Mouse (Mus musculus) G1E (cell line): ENCODE measurements around the gene D930020B18Rik. TPM values are rescaled to one million over a fixed set of nuclear protein-coding genes. Genes with fewer than 3 reads are reported as not detected.

Source experiments
- ATAC-seq: 2 replicates; pipeline ENCODE4 v1.8.0; 2016; ENCODE audit warnings: mild to moderate bottlenecking; ENCODE audit not compliant: insufficient number of reproducible peaks, poor library complexity, low FRiP score, severe bottlenecking; ENCODE audit errors: extremely low read depth
- DNase-seq: peaks from one replicate; pipeline ENCODE4 v3.0.0; 2012; ENCODE audit warnings: low spot score
- H3K27me3 ChIP-seq: 2 replicates; pipeline ENCODE4 v1.6.1; 2012; ENCODE audit warnings: mild to moderate bottlenecking, low read length, inconsistent platforms; ENCODE audit not compliant: insufficient read depth
- H3K36me3 ChIP-seq: replicated peaks from 2 replicates; pipeline ENCODE3; 2012; ENCODE audit warnings: mild to moderate bottlenecking, inconsistent platforms
- H3K4me1 ChIP-seq: 2 replicates; pipeline ENCODE4 v1.6.1; 2012; ENCODE audit warnings: low read depth, low read length, inconsistent platforms, mixed read lengths; ENCODE audit not compliant: insufficient read depth
- H3K4me3 ChIP-seq: 2 replicates; pipeline ENCODE4 v1.5.1; 2012; ENCODE audit warnings: low read depth, mild to moderate bottlenecking, inconsistent platforms, low read length, moderate library complexity, mixed read lengths
- H3K9me3 ChIP-seq: replicated peaks from 2 replicates; pipeline ENCODE4 v1.6.1; 2012; ENCODE audit warnings: inconsistent platforms
- CTCF ChIP-seq: IDR thresholded peaks from 2 replicates; pipeline ENCODE4 v1.5.1; 2012; ENCODE audit warnings: low read depth, low read length, inconsistent platforms, mixed read lengths
- GATA1 ChIP-seq: IDR thresholded peaks from 2 replicates; pipeline ENCODE4 v1.6.1; 2012; ENCODE audit warnings: borderline replicate concordance, low read length, inconsistent platforms, mixed read lengths
- GATA2 ChIP-seq: IDR thresholded peaks from 2 replicates; pipeline ENCODE4 v1.6.1; 2012; ENCODE audit warnings: low read depth, low read length, inconsistent platforms, borderline replicate concordance
- POLR2AphosphoS5 ChIP-seq: IDR thresholded peaks from 2 replicates; pipeline ENCODE4 v1.6.1; 2012; ENCODE audit warnings: low read depth, low read length, inconsistent platforms; ENCODE audit not compliant: insufficient replicate concordance
- TAL1 ChIP-seq: conservative IDR thresholded peaks from 2 replicates; pipeline ENCODE4 v1.6.1; 2012; ENCODE audit warnings: low read depth, low read length, inconsistent platforms, mixed read lengths
- polyA plus RNA-seq: library from polyadenylated mRNA; stranded (reverse); fragments of >175 nt; gene quantifications from 2 replicates; pipeline ENCODE4 v1.2.3, GENCODE M21; 2012
- total RNA-seq, 2 experiments: library from RNA; stranded (forward) in 1 of 2; stranded (reverse) in 1 of 2; fragments of 200-1000 nt in 1 of 2; fragments of >200 nt in 1 of 2; fragmentation: Nextera tagmentation in 1 of 2; gene quantifications; 2 replicates each; pipeline ENCODE4 v1.2.3; 2014 to 2017

Gene D930020B18Rik
- total and polyA plus RNA-seq, 3 experiments, result 0.05 TPM; not detected in 2

DNA sequence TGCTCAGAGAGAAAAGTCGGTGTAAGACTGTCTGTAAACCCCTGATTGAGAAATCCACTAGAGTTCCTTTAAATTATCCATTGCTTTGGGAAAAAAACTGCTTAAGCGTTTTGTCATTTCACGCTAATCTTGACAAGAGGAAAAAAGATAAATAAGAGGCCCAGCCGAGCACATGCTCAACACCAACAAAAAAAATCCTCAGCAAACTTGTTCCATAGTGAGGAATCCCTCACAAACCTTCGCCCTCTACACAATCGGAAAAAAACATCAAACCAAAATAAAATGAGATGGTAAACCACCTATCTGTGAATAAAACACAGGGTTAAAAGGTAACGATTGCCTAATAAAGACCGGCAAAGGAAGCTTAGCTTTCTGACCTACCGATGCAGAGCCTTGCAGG is 16.4 kb upstream of the D930020B18Rik start:
- Histone ChIP-seq H3K4me3 (peak overlapping the region; percentile 94), H3K4me1 (peaks cover 39% of the 10 kb centered on the region), H3K9me3 (no peaks in the 10 kb centered on the region), H3K36me3 (peaks cover 43% of the 10 kb centered on the region), H3K27me3 (no peaks in the 10 kb centered on the region)
- DNase-seq (no peak), ATAC-seq (no peak)
- no peak for TF ChIP-seq GATA2
- no peak for TF ChIP-seq GATA1
- no peak for TF ChIP-seq CTCF
- no peak for TF ChIP-seq POLR2AphosphoS5
- no peak for TF ChIP-seq TAL1

DNA sequence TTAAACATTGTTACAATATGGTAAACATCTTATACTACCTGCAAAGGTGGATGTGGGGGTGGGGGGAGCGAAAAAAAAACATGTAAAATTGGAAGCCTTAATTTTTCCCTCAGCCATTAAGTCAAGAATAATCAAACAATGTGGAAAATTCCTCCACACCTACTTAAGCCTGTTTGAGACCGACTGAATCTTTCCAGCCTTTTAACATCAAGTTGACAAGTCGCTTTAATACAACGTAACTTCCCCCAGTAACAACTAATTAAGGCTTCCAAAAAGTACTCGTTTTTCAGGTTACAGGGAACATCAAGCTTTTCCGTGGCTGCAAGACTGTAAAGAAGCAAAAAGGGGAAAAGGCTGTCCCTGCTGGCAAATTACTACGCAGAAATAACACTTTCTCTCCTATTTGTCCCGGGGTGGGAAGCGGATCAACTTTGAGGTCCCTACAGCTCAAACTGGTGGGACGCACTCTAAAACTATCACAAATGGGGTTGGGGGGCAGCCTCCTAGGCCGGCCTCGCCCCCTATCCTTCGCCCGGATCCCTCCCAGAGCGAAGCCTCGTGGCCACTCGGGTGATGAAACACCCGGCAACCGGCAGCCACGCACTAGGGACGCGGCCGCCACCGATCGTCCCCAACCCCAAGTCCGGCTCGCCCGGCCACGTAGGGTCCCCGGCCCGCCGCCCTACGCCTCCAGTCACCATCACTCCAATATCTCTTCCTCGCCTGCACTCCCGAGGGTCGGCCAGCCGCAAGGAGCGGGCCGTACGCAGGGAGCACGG is 15.8 kb upstream of the D930020B18Rik start:
- peak; percentile 59 for DNase-seq
- no peaks in the 10 kb centered on the region for H3K9me3 ChIP-seq
- no peak for ATAC-seq
- TF ChIP-seq TAL1, result no peak
- no peak for TF ChIP-seq CTCF
- no peak for TF ChIP-seq GATA1
- no peak for TF ChIP-seq GATA2
- no peak for TF ChIP-seq POLR2AphosphoS5
- H3K36me3 ChIP-seq, result peaks cover 37% of the 10 kb centered on the region
- H3K4me3 ChIP-seq, result peak overlapping the region; percentile 94
- peaks cover 40% of the 10 kb centered on the region for H3K4me1 ChIP-seq
- no peaks in the 10 kb centered on the region for H3K27me3 ChIP-seq

DNA sequence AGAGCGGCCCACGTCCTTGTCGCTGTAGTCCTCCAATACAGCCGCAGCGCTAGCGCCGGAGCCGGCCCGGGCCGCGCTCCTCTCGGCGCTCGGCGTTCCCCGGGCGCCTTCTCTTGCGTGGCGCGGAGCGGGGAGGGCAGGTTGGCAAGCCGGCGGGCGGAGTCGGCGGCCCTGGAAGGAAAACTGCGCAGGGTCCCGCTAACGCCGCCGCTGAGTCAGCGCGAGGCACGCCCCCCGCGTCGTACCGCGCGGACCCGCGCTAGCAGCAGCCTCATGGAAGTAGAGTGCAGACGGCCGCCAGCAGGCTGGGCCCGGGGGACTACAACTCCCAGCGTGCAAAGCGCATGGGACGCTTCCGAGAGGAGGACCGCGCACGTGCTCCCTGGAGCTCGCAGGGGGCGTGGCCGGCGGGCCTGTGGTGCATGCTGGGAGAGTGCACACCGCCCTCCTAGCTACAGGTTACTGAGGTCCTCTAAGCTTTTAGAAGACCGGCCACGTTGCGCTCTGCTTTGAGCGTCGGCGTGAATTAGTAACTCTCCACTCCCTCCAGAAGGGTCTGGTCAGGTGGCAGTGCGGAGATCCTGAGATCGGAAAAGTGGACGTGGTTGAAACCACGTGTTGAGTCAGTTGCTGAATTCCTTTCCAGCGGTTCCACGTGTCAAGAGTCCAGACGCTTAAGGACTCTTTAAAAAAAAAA is 15.1 kb upstream of the D930020B18Rik start, which contains the start of gene Xpot:
Xpot (minus strand) TSS at position 147 of the 697 bp plus-strand sequence.
- peak; percentile 72 for DNase-seq
- H3K36me3 ChIP-seq, result peaks cover 30% of the 10 kb centered on the region
- H3K27me3 ChIP-seq, result no peaks in the 10 kb centered on the region
- H3K9me3 ChIP-seq, result no peaks in the 10 kb centered on the region
- TF ChIP-seq TAL1, result no peak
- no peak for TF ChIP-seq CTCF
- no peak for TF ChIP-seq GATA2
- no peak for TF ChIP-seq GATA1
- TF ChIP-seq POLR2AphosphoS5, result no peak
- peak; percentile 86 for ATAC-seq
- H3K4me1 ChIP-seq, result peaks cover 40% of the 10 kb centered on the region
- H3K4me3 ChIP-seq, result peak within 1 kb of the TSS; percentile 94

DNA sequence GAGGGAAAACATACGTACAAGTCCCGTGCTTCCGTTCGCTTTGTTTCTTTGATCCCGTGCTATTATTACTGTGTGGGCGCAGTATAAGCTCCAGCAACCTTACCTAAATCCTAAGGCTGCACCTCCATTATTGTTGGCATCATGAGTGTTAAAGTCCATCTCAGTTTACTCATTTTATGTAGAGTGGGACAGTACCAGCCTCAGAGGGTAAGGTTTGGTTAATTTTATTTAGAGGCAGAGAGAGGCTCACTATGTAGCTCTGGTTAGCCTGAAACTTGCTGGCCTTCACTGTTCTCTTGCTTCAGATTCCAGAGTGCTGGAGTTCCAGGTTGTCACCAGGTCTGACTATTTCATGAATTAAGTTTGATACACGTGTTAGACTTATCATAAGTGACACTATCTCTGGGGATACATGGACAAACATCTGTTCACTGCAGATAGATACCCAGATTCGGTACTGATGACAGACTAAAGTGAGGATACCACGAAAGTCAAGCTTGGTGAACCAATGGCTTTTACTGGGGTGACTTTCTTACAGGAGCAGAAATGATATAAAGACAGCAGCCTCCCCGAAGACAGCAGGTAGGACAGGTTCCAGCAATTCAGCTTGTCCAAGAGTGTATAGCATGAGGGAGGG is 14.1 kb upstream of the D930020B18Rik start:
- no peak for TF ChIP-seq GATA1
- TF ChIP-seq TAL1, result no peak
- TF ChIP-seq GATA2, result no peak
- no peak for TF ChIP-seq CTCF
- no peak; the same call in 1 of the 2 replicates for TF ChIP-seq POLR2AphosphoS5
- DNase-seq, result no peak
- Histone ChIP-seq H3K9me3 (no peaks in the 10 kb centered on the region), H3K4me1 (peaks cover 40% of the 10 kb centered on the region), H3K27me3 (no peaks in the 10 kb centered on the region), H3K4me3 (peak overlapping the region; percentile 94), H3K36me3 (peaks cover 20% of the 10 kb centered on the region)
- no peak for ATAC-seq

DNA sequence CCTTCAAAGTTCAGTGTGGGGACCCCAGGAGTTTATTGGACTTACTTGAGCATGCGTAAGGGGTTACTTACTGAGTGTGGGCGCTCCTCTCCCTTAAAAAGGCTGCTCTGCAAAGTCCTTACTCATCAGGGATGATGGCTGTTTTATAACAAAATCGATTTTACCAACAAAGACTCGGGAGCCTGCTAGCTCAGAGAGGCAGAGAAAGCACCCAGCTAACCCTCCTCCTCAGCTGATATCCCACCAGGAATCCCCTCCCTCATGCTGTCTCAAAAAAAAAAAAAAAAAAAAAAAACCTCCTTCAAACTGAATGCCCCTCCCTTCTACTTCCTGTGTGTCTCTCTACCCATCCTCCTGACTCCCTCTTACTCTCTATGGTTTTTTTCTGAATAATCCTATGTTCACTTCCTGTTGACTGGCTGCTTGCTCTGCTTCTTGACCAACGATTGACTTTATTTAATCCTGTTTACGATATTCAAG is 12.8 kb upstream of the D930020B18Rik start:
- no peaks in the 10 kb centered on the region for H3K27me3 ChIP-seq
- no peak for ATAC-seq
- peak overlapping the region; percentile 94 for H3K4me3 ChIP-seq
- H3K9me3 ChIP-seq, result no peaks in the 10 kb centered on the region
- peaks cover 8% of the 10 kb centered on the region for H3K36me3 ChIP-seq
- DNase-seq, result no peak
- peaks cover 38% of the 10 kb centered on the region for H3K4me1 ChIP-seq
- TF ChIP-seq CTCF (no peak), GATA2 (no peak), TAL1 (no peak)

DNA sequence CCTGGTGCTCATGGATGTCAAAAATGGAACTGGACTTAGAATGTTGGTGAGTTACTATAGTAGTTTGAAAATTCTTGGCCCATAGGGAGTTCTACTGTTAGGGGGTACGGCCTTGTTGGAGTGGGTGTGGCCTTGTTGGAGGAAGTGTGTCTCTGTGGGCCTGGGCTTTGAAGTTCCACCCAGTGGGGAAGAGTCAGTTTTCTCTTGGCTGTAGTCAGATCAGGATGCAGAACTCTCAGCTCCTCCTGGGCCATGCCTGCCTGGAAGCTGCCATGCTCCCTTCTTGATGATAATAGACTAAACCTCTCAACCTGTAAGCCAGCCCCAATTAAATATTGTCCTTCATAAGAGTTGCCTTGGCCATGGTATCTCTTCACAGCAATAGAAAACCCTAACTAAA is 7.2 kb upstream of the D930020B18Rik start:
- TF ChIP-seq TAL1, result no peak
- no peak for TF ChIP-seq GATA2
- Histone ChIP-seq H3K27me3 (no peaks in the 10 kb centered on the region), H3K9me3 (no peaks in the 10 kb centered on the region), H3K36me3 (no peaks in the 10 kb centered on the region), H3K4me3 (no peak overlapping the region), H3K4me1 (peaks cover 5% of the 10 kb centered on the region)
- no peak for ATAC-seq
- no peak for DNase-seq
